Mouse (Mus musculus): ENCODE measurements around the gene Prr19.

- TF ChIP-seq CTCF (IDR thresholded peaks at IDR 0.05; ENCODE audit: low read depth, low read length) (no peak), EP300 (IDR thresholded peaks at IDR 0.05; ENCODE audit: insufficient read depth, low read depth, low read length) (no peak)
Observed at GRCm38 (mm10) chr7:25341000-25341784, 40.0 kb downstream of the Prr19 start.

All from ES-Bruce4 (cell line).